Comparison of ENCODE assay signal across 8 mouse cellular contexts in the genomic region with DNA sequence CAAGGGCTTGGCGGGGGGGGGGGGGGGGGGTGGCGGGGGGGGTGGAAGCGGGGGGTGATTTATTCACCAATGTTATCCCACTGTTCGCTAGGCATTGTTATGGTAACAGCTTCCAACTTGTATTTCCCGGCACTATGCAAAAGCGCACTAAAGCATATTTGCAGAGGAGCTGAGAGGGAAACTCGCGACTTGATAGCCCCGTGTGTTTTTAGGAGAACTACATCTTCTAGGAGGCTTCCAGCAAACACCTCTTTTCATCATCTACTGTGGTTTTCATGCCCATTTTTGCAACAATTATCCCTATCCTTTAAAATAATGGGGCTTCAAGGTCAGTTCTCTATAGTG. TPM values are rescaled to one million over a fixed set of nuclear protein-coding genes. Genes with fewer than 3 reads are reported as not detected.
DNase-seq lines count a peak whose midpoint lies in the region; ATAC-seq lines count a peak whose summit lies in the region.

No protein-coding gene starts in this region.

- no peaks in the 10 kb centered on the region; the same call in 1 of the 2 replicates for H3K4me1 ChIP-seq in heart, embryonic 10.5 days
- H3K4me1 ChIP-seq in embryonic facial prominence, embryonic 14.5 days (ENCODE audit: control insufficient read depth, insufficient read depth, low read length) = 0 out of 2 replicates have a peak, but pooled peaks cover 3% of the 10 kb centered on the region
- H3K4me1 ChIP-seq in liver, embryonic 11.5 days (replicated peaks; ENCODE audit: control insufficient read depth, insufficient read depth, low read length) = no peaks in the 10 kb centered on the region; the same call in 1 of the 2 replicates

- DNase-seq in heart, embryonic 10.5 days (ENCODE audit: low spot score) = no peak
- DNase-seq in heart, postnatal 14 days = no peak
- peak; percentile 45 for DNase-seq in A20 (ENCODE audit: low read depth, low spot score)
- no peak for DNase-seq in embryonic facial prominence, embryonic 14.5 days (ENCODE audit: low spot score)
- no peak for DNase-seq in liver, embryonic 11.5 days (ENCODE audit: low spot score)
- DNase-seq in gastrocnemius, adult 8-10 months (ENCODE audit: low spot score in 2 of 2) = no peak
- no peak for DNase-seq in kidney, adult 11 months

- peak overlapping the region; percentile 90 for H3K4me3 ChIP-seq in heart, embryonic 10.5 days
- H3K4me3 ChIP-seq in embryonic facial prominence, embryonic 14.5 days (ENCODE audit: low read depth, low read length) = peak overlapping the region; percentile 76
- H3K4me3 ChIP-seq in liver, embryonic 11.5 days (ENCODE audit: low read depth, low read length) = peak overlapping the region; percentile 87

- peak overlapping the region; percentile 81 for H3K9ac ChIP-seq in embryonic facial prominence, embryonic 14.5 days (ENCODE audit: low read depth, low read length)
- H3K9ac ChIP-seq in liver, embryonic 11.5 days (ENCODE audit: low read depth, low read length) = peak overlapping the region; percentile 56

- peak; percentile 0; the same call in 1 of the 2 replicates for ATAC-seq in embryonic facial prominence, embryonic 14.5 days (ENCODE audit: low read depth)
- ATAC-seq in liver, embryonic 11.5 days (replicated peaks; ENCODE audit: low FRiP score) = no peak
- ATAC-seq in CD4-positive, CD25-positive, alpha-beta regulatory T cell, adult 4 months = no peak

- no peaks in the 10 kb centered on the region for H3K27me3 ChIP-seq in heart, embryonic 10.5 days (ENCODE audit: insufficient read depth, poor library complexity, severe bottlenecking)
- no peaks in the 10 kb centered on the region for H3K27me3 ChIP-seq in embryonic facial prominence, embryonic 14.5 days (replicated peaks; ENCODE audit: control insufficient read depth, insufficient read depth, low read length)
- H3K27me3 ChIP-seq in liver, embryonic 11.5 days (replicated peaks; ENCODE audit: control insufficient read depth, insufficient read depth, low read length) = no peaks in the 10 kb centered on the region

- intact Hi-C loops in heart, postnatal 14 days (cut with DNase I) = no loop called here

- H3K36me3 ChIP-seq in heart, embryonic 10.5 days = peaks cover 16% of the 10 kb centered on the region; the same call in 1 of the 2 replicates
- peaks cover 12% of the 10 kb centered on the region; the same call in 1 of the 2 replicates for H3K36me3 ChIP-seq in embryonic facial prominence, embryonic 14.5 days (ENCODE audit: control insufficient read depth, insufficient read depth, low read length)
- peaks cover 3% of the 10 kb centered on the region; the same call in 1 of the 2 replicates for H3K36me3 ChIP-seq in liver, embryonic 11.5 days (ENCODE audit: control insufficient read depth, insufficient read depth, low read length)

- H3K4me2 ChIP-seq in embryonic facial prominence, embryonic 14.5 days (ENCODE audit: low read depth, low read length) = peak overlapping the region; percentile 66
- peak overlapping the region; percentile 80 for H3K4me2 ChIP-seq in liver, embryonic 11.5 days

- WGBS in heart, embryonic 10.5 days = 0% methylated on average over 7 of the region's 9 CpGs
- WGBS in embryonic facial prominence, embryonic 14.5 days = 0% methylated on average over 7 of the region's 9 CpGs
- 1% methylated on average over 7 of the region's 9 CpGs for WGBS in liver, embryonic 11.5 days

- H3K27ac ChIP-seq in heart, embryonic 10.5 days = peak overlapping the region; percentile 86; the same call in 1 of the 2 replicates
- H3K27ac ChIP-seq in embryonic facial prominence, embryonic 14.5 days (replicated peaks; ENCODE audit: low read depth, low read length) = no peak overlapping the region
- no peak overlapping the region for H3K27ac ChIP-seq in liver, embryonic 11.5 days (ENCODE audit: low read depth, low read length)

- no peaks in the 10 kb centered on the region for H3K9me3 ChIP-seq in heart, embryonic 10.5 days
- H3K9me3 ChIP-seq in embryonic facial prominence, embryonic 14.5 days (ENCODE audit: control insufficient read depth, low read length) = no peaks in the 10 kb centered on the region
- H3K9me3 ChIP-seq in liver, embryonic 11.5 days (ENCODE audit: control insufficient read depth, low read length) = no peaks in the 10 kb centered on the region

RNA-seq across cellular contexts. Expression of gene Hltf, which starts 0.6 kb away (rescaled TPM):
- 15.7 and 19.7 TPM in 2 replicates for polyA plus RNA-seq in heart, embryonic 10.5 days (2016; fragmentation: Nextera tagmentation; extraction: Ambion mirVana)
- total RNA-seq in heart, postnatal 14 days (2021) = 10 to 100 TPM; 14.9 to 16.4 TPM
- 18.9 and 20.4 TPM in 2 replicates for polyA plus RNA-seq in embryonic facial prominence, embryonic 14.5 days (2014; fragmentation: Nextera tagmentation; extraction: Ambion mirVana)
- polyA plus RNA-seq in liver, embryonic 11.5 days (2014; fragmentation: Nextera tagmentation; extraction: Ambion mirVana) = 19.9 and 21.2 TPM in 2 replicates
- polyA plus RNA-seq in CD4-positive, CD25-positive, alpha-beta regulatory T cell, adult 4 months (2017; shearing (Covaris generic)) = 10 to 100 TPM; 70.5 to 78.2 TPM
- 1 to 10 TPM; 1.3 to 2.4 (median 2.2) TPM for total RNA-seq in gastrocnemius, adult 8-10 months (2022)

RNA-seq across cellular contexts. Expression of gene Hps3, which starts 23.1 kb away (rescaled TPM):
- polyA plus RNA-seq in heart, embryonic 10.5 days (2016; fragmentation: Nextera tagmentation; extraction: Ambion mirVana) = 9.2 and 11.4 TPM in 2 replicates
- total RNA-seq in heart, postnatal 14 days (2021) = 10 to 100 TPM in 1 of 2 experiments, 1 to 10 TPM in 1; 8.5 to 11.5 TPM
- polyA plus RNA-seq in embryonic facial prominence, embryonic 14.5 days (2014; fragmentation: Nextera tagmentation; extraction: Ambion mirVana) = 9.9 and 12.1 TPM in 2 replicates
- 10.4 and 13.8 TPM in 2 replicates for polyA plus RNA-seq in liver, embryonic 11.5 days (2014; fragmentation: Nextera tagmentation; extraction: Ambion mirVana)
- polyA plus RNA-seq in CD4-positive, CD25-positive, alpha-beta regulatory T cell, adult 4 months (2017; shearing (Covaris generic)) = 10 to 100 TPM; 29.4 to 32.5 TPM
- 1 to 10 TPM; 3.1 to 4.1 (median 3.8) TPM for total RNA-seq in gastrocnemius, adult 8-10 months (2022)
